Mouse (Mus musculus) olfactory bulb, adult 2 months (tissue): ENCODE measurements around the gene Numbl.

ENCODE experiments used
- CTCF ChIP-seq: fragments of 200-500 bp; IDR thresholded peaks from 2 replicates; pipeline ENCODE4 v1.5.1; 2012; ENCODE audit warnings: low read depth, mild to moderate bottlenecking, low read length, moderate library complexity; ENCODE audit not compliant: insufficient read depth
- POLR2A ChIP-seq: fragments of 200-500 bp; IDR thresholded peaks from 2 replicates; pipeline ENCODE4 v1.6.1; 2012; ENCODE audit warnings: mild to moderate bottlenecking, low read depth, low read length, moderate library complexity; ENCODE audit not compliant: insufficient read depth

DNA sequence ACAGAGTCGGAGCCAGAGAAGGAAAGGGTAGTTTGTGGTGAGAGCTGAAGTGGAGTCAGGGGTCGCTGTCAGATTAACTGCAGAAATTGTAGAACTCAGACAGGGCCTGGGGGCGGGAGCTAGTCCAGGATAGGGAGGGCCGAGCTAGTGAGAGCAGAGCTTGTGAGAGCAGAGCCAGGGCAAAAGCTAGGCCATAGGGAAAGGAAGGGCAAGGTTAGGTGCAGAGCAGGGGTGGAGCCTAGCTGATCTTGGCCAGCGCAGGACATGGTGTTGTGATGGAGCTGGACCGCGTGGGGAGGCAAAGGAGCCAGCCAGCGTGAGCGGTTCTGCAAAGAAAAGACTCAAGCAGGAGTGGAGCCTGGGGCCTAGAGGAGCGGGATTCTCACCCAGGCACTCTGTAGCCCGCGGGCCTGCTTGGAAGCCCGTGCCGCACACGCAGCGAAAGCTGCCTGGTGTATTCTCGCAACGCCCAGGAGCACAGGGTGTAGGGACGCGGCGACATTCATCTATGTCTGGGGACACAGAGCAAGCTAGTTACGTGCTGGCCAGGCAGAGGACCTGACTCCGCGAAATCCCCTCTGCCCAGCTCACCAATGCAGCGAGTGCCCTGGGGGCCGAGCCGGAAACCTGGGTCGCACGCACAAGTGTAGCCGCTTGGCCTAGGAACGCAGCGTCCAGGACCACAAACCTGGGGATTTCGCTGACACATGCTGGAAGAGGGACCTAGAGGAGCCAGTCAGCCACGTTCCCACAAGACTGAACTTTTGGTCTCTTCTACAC is 68.1 kb downstream of the Numbl start:
- TF ChIP-seq POLR2A (peak; percentile 4; the same call in 1 of the 2 replicates), CTCF (no peak)
